Mouse (Mus musculus) adipocyte (in vitro differentiated cells): ENCODE results near the gene Nol11.
A peak's percentile ranks its signal among the peaks of the same experiment; 100 is the strongest.

ENCODE experiments used
- DNase-seq: peaks from one replicate; pipeline ENCODE4 v3.0.0-alpha.2; 2016; ENCODE audit warnings: low spot score

Nol11 gene

GRCm38 (mm10) chr11:107188565-107189552 lies at the start of gene Nol11:
Gene Nol11 (minus strand): TSS chr11:107189381.
- DNase-seq: peak; percentile 99

- no peak for DNase-seq
These were observed 49.3 kb upstream of the Nol11 start for GRCm38 (mm10) chr11:107238506-107238905.

- DNase-seq: no peak
These were observed 48.4 kb upstream of the Nol11 start for GRCm38 (mm10) chr11:107237532-107237931.

GRCm38 (mm10) chr11:107233252-107233890 lies 44.2 kb upstream of the Nol11 start:
- no peak for DNase-seq

GRCm38 (mm10) chr11:107230128-107230527 lies 40.9 kb upstream of the Nol11 start:
- DNase-seq: no peak

- DNase-seq: no peak
These were observed 37.2 kb upstream of the Nol11 start for GRCm38 (mm10) chr11:107226431-107226830.

GRCm38 (mm10) chr11:107226013-107226412 lies 36.8 kb upstream of the Nol11 start:
- DNase-seq: no peak

- DNase-seq: no peak
These were observed 36.1 kb upstream of the Nol11 start for GRCm38 (mm10) chr11:107225301-107225700.

GRCm38 (mm10) chr11:107223667-107224214 lies 34.6 kb upstream of the Nol11 start:
- no peak for DNase-seq

GRCm38 (mm10) chr11:107223169-107223561 lies 34.0 kb upstream of the Nol11 start:
- DNase-seq: no peak

- no peak for DNase-seq
These were observed 33.5 kb upstream of the Nol11 start for GRCm38 (mm10) chr11:107222531-107223168.

GRCm38 (mm10) chr11:107215111-107215510 lies 25.9 kb upstream of the Nol11 start:
- DNase-seq: no peak

GRCm38 (mm10) chr11:107213745-107214144 lies 24.6 kb upstream of the Nol11 start:
- peak; percentile 71 for DNase-seq

- no peak for DNase-seq
These were observed 20.6 kb upstream of the Nol11 start for GRCm38 (mm10) chr11:107209818-107210217.

- no peak for DNase-seq
These were observed 12.6 kb upstream of the Nol11 start for GRCm38 (mm10) chr11:107201773-107202172.

- no peak for DNase-seq
These were observed 10.1 kb upstream of the Nol11 start for GRCm38 (mm10) chr11:107199281-107199680.

- DNase-seq: no peak
These were observed 6.2 kb upstream of the Nol11 start for GRCm38 (mm10) chr11:107195334-107195733.

GRCm38 (mm10) chr11:107190376-107190775 lies 1.2 kb upstream of the Nol11 start:
- peak; percentile 92 for DNase-seq

- no peak for DNase-seq
These were observed 5.4 kb downstream of the Nol11 start for GRCm38 (mm10) chr11:107183777-107184176.

GRCm38 (mm10) chr11:107161215-107161614 lies 28.0 kb downstream of the Nol11 start:
- peak; percentile 32 for DNase-seq

GRCm38 (mm10) chr11:107159034-107159433 lies 30.1 kb downstream of the Nol11 start:
- DNase-seq: peak; percentile 19

- DNase-seq: no peak
These were observed 32.1 kb downstream of the Nol11 start for GRCm38 (mm10) chr11:107156977-107157642.
